Mouse (Mus musculus): ENCODE measurements around the gene Irf8. TPM values are rescaled to one million over a fixed set of nuclear protein-coding genes. Genes with fewer than 3 reads are reported as not detected.
A peak's percentile ranks its signal among the peaks of the same experiment; 100 is the strongest.

Irf8 gene
- polyA plus RNA-seq, 1 experiment from 2014 or later, result 12.6 TPM

GRCm38 (mm10) chr8:120740579-120740978 is 4.4 kb downstream of the Irf8 start:
- Histone ChIP-seq H3K4me2 (no peak overlapping the region), H3K9me3 (replicated peaks) (no peaks in the 10 kb centered on the region), H3K9ac (no peak overlapping the region), H3K27ac (no peak overlapping the region), H3K36me3 (no peaks in the 10 kb centered on the region), H3K27me3 (peaks cover 32% of the 10 kb centered on the region), H3K4me1 (replicated peaks) (peaks cover 22% of the 10 kb centered on the region), H3K4me3 (no peak overlapping the region)
- 59% methylated on average over 2 of the region's 2 CpGs for WGBS
- no peak for ATAC-seq (replicated peaks; ENCODE audit: insufficient number of reproducible peaks, insufficient read depth, low FRiP score, low read depth)

- 84% methylated on average over 17 of the region's 17 CpGs for WGBS
- Histone ChIP-seq H3K4me2 (no peak overlapping the region), H3K9ac (no peak overlapping the region), H3K4me3 (no peak overlapping the region), H3K27me3 (peaks cover 29% of the 10 kb centered on the region), H3K4me1 (replicated peaks) (peaks cover 18% of the 10 kb centered on the region), H3K9me3 (replicated peaks) (no peaks in the 10 kb centered on the region), H3K27ac (no peak overlapping the region), H3K36me3 (no peaks in the 10 kb centered on the region)
- no peak for ATAC-seq (replicated peaks; ENCODE audit: insufficient number of reproducible peaks, insufficient read depth, low FRiP score, low read depth)
These were observed 4.8 kb downstream of the Irf8 start for GRCm38 (mm10) chr8:120741001-120741400.

DNA sequence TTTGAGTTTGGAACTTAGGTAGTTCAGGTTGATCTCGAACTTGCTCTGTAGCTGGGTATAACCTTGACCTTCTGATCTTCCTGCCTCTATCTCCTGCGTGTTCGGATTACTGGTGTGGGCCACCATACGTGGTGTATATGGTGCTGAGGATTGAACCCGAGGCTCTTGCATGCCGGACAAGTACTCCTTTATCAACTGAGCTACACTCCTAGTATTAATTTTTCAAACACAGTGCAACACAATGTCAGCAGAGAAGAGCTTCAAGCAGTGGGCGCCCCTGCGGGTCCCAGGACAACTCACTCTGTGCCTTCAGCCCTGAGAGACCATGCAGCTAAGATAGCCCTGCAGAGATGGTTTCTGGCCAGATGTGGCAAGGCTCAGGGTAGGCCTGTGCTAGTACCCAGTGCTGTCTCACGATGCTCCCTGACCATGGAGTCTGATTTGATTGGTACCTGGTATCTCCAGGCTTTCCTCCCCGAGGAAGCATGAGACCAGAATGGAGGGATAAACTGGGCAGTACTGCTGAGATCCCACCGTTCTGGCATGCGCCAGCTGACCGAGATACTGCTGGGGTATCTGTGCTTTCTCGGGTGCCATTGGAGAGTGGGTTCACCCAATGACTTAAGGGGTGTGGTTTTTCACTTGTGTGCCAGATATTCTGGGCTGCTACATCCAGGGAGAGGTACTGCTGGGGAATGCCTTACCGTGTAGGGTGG is 5.8 kb downstream of the Irf8 start:
- no peak overlapping the region for H3K27ac ChIP-seq
- H3K4me3 ChIP-seq, result no peak overlapping the region
- ATAC-seq (replicated peaks; ENCODE audit: insufficient number of reproducible peaks, insufficient read depth, low FRiP score, low read depth), result no peak
- H3K27me3 ChIP-seq, result peaks cover 24% of the 10 kb centered on the region
- WGBS, result 81% methylated on average over 15 of the region's 15 CpGs
- H3K36me3 ChIP-seq, result no peaks in the 10 kb centered on the region
- H3K4me2 ChIP-seq, result no peak overlapping the region
- H3K4me1 ChIP-seq (replicated peaks), result peaks cover 10% of the 10 kb centered on the region
- H3K9me3 ChIP-seq (replicated peaks), result no peaks in the 10 kb centered on the region
- H3K9ac ChIP-seq, result no peak overlapping the region

GRCm38 (mm10) chr8:120743149-120743897 is 7.2 kb downstream of the Irf8 start:
- H3K27me3 ChIP-seq, result peaks cover 11% of the 10 kb centered on the region; the same call in 1 of the 2 replicates
- H3K9ac ChIP-seq, result no peak overlapping the region
- H3K27ac ChIP-seq, result 0 out of 2 replicates have a peak overlapping the region, but pooled peaks have one; percentile 51
- no peak overlapping the region for H3K4me2 ChIP-seq
- WGBS, result 68% methylated on average over 12 of the region's 12 CpGs
- no peak overlapping the region for H3K4me3 ChIP-seq
- H3K9me3 ChIP-seq (replicated peaks), result no peaks in the 10 kb centered on the region
- H3K36me3 ChIP-seq, result no peaks in the 10 kb centered on the region
- H3K4me1 ChIP-seq (replicated peaks), result peaks cover 9% of the 10 kb centered on the region
- no peak for ATAC-seq (replicated peaks; ENCODE audit: insufficient number of reproducible peaks, insufficient read depth, low FRiP score, low read depth)

GRCm38 (mm10) chr8:120743898-120744290 is 7.7 kb downstream of the Irf8 start:
- ATAC-seq (replicated peaks; ENCODE audit: insufficient number of reproducible peaks, insufficient read depth, low FRiP score, low read depth), result peak; percentile 40; the same call in 1 of the 2 replicates
- H3K27ac ChIP-seq, result 0 out of 2 replicates have a peak overlapping the region, but pooled peaks have one; percentile 26

DNA sequence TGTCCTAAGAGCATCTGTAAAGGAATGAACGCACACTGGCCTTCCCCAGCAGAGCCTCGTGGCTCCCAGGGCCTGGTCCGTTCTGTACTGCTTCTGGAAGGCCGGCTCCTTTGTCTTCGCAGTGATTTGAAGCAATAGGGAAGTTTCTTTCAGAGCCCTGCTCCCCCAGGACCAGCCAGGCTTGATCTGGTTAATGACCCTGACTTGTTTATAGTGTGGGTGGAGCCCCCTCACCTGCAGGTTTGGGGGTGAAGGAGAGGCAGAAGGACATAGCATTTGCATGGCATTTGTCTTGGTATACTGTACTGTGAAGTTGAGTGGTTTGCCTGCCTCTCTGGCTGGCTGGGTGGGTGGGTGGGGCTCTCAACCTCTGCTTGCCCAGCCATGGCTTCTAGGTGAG is 8.3 kb downstream of the Irf8 start:
- H3K27me3 ChIP-seq, result 0 out of 2 replicates have a peak, but pooled peaks cover 4% of the 10 kb centered on the region
- no peaks in the 10 kb centered on the region for H3K9me3 ChIP-seq (replicated peaks)
- no peak overlapping the region for H3K4me2 ChIP-seq
- H3K9ac ChIP-seq, result no peak overlapping the region
- 82% methylated on average over 5 of the region's 5 CpGs for WGBS
- H3K36me3 ChIP-seq, result no peaks in the 10 kb centered on the region
- no peak overlapping the region for H3K27ac ChIP-seq
- ATAC-seq (replicated peaks; ENCODE audit: insufficient number of reproducible peaks, insufficient read depth, low FRiP score, low read depth), result no peak
- no peak overlapping the region for H3K4me3 ChIP-seq
- peaks cover 9% of the 10 kb centered on the region for H3K4me1 ChIP-seq (replicated peaks)

More at GRCm38 (mm10) chr8:120743898-120744290, 7.7 kb downstream of the Irf8 start:
- Histone ChIP-seq H3K9me3 (replicated peaks) (no peaks in the 10 kb centered on the region), H3K4me2 (no peak overlapping the region), H3K4me3 (no peak overlapping the region), H3K4me1 (replicated peaks) (peaks cover 9% of the 10 kb centered on the region), H3K27me3 (0 out of 2 replicates have a peak, but pooled peaks cover 5% of the 10 kb centered on the region), H3K36me3 (no peaks in the 10 kb centered on the region), H3K9ac (no peak overlapping the region)
- WGBS, result 68% methylated on average over 4 of the region's 4 CpGs

DNA sequence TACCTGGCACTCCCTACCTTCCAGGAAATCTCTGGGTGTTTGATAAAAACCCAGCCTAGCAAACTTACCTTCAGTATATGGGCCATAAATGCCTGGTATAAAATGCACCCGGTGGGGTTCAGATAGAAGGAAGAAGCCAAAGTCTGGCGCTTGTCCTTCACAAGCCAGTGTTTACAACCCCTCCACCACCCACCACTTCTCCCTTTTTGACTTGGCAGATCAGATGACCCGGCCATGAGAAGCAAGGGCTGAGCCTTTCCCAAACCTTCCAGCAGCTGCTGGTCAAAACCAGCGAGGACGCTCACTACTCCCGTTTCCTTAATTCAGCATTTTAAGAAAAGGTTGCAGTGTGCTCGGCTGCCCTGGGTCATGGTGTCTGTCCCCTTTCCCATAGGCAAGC is 9.1 kb downstream of the Irf8 start:
- no peaks in the 10 kb centered on the region for H3K36me3 ChIP-seq
- H3K9ac ChIP-seq, result no peak overlapping the region
- no peak overlapping the region for H3K27ac ChIP-seq
- 0 out of 2 replicates have a peak, but pooled peaks cover 4% of the 10 kb centered on the region for H3K27me3 ChIP-seq
- peaks cover 9% of the 10 kb centered on the region for H3K4me1 ChIP-seq (replicated peaks)
- no peak overlapping the region for H3K4me2 ChIP-seq
- no peaks in the 10 kb centered on the region for H3K9me3 ChIP-seq (replicated peaks)
- H3K4me3 ChIP-seq, result no peak overlapping the region
- no peak for ATAC-seq (replicated peaks; ENCODE audit: insufficient number of reproducible peaks, insufficient read depth, low FRiP score, low read depth)
- 74% methylated on average over 7 of the region's 7 CpGs for WGBS

GRCm38 (mm10) chr8:120746007-120746701 is 10.0 kb downstream of the Irf8 start:
- H3K4me3 ChIP-seq, result no peak overlapping the region
- H3K4me2 ChIP-seq, result no peak overlapping the region
- H3K9me3 ChIP-seq (replicated peaks), result no peaks in the 10 kb centered on the region
- WGBS, result 80% methylated on average over 18 of the region's 18 CpGs
- no peak overlapping the region for H3K27ac ChIP-seq
- no peak for ATAC-seq (replicated peaks; ENCODE audit: insufficient number of reproducible peaks, insufficient read depth, low FRiP score, low read depth)
- peaks cover 14% of the 10 kb centered on the region for H3K4me1 ChIP-seq (replicated peaks)
- H3K9ac ChIP-seq, result no peak overlapping the region
- H3K36me3 ChIP-seq, result no peaks in the 10 kb centered on the region
- no peaks in the 10 kb centered on the region for H3K27me3 ChIP-seq

- peaks cover 25% of the 10 kb centered on the region for H3K4me1 ChIP-seq (replicated peaks)
- no peaks in the 10 kb centered on the region for H3K36me3 ChIP-seq
- no peaks in the 10 kb centered on the region for H3K9me3 ChIP-seq (replicated peaks)
- no peak overlapping the region for H3K9ac ChIP-seq
- no peak overlapping the region for H3K4me3 ChIP-seq
- ATAC-seq (replicated peaks; ENCODE audit: insufficient number of reproducible peaks, insufficient read depth, low FRiP score, low read depth), result no peak
- no peak overlapping the region for H3K4me2 ChIP-seq
- H3K27me3 ChIP-seq, result no peaks in the 10 kb centered on the region
- 82% methylated on average over 7 of the region's 7 CpGs for WGBS
- H3K27ac ChIP-seq, result no peak overlapping the region
These were observed 11.1 kb downstream of the Irf8 start for GRCm38 (mm10) chr8:120747286-120747685.

GRCm38 (mm10) chr8:120750616-120751015 is 14.5 kb downstream of the Irf8 start:
- Histone ChIP-seq H3K27ac (no peak overlapping the region), H3K4me3 (no peak overlapping the region), H3K9ac (no peak overlapping the region), H3K9me3 (replicated peaks) (no peaks in the 10 kb centered on the region), H3K27me3 (0 out of 2 replicates have a peak, but pooled peaks cover 5% of the 10 kb centered on the region), H3K4me2 (no peak overlapping the region), H3K4me1 (replicated peaks) (peaks cover 19% of the 10 kb centered on the region), H3K36me3 (no peaks in the 10 kb centered on the region)
- 82% methylated on average over 9 of the region's 9 CpGs for WGBS
- no peak for ATAC-seq (replicated peaks; ENCODE audit: insufficient number of reproducible peaks, insufficient read depth, low FRiP score, low read depth)
